In genomic region chr14:54433941-54434531, GRCm38 (mm10) we compare ENCODE assay signal across 8 mouse cellular contexts. TPM values are rescaled to one million over a fixed set of nuclear protein-coding genes. Genes with fewer than 3 reads are reported as not detected.
DNase-seq lines count a peak whose midpoint lies in the region; ATAC-seq and TF ChIP-seq lines count a peak whose summit lies in the region.
"Had no signal": no experiment of that assay in that cellular context is flagged by ENCODE, and none has a peak within 500 bp of the region (broad histone marks: within the 10 kb centered on the region; RNA-seq: fewer than 3 reads in every experiment).

No protein-coding gene starts in this region.

- H3K9ac ChIP-seq in embryonic facial prominence, embryonic 13.5 days: peak overlapping the region; percentile 100
- H3K9ac ChIP-seq in intestine, embryonic 14.5 days (ENCODE audit: low read length): peak overlapping the region; percentile 99
- peak overlapping the region; percentile 10; the same call in 1 of the 2 replicates for H3K9ac ChIP-seq in midbrain, embryonic 11.5 days (ENCODE audit: low read length)

- peaks cover 79% of the 10 kb centered on the region for H3K36me3 ChIP-seq in G1E (replicated peaks)
- H3K36me3 ChIP-seq in embryonic facial prominence, embryonic 13.5 days: peaks cover 47% of the 10 kb centered on the region
- peaks cover 45% of the 10 kb centered on the region for H3K36me3 ChIP-seq in intestine, embryonic 14.5 days (ENCODE audit: control insufficient read depth, insufficient read depth, low read length)
- no peaks in the 10 kb centered on the region; the same call in 1 of the 2 replicates for H3K36me3 ChIP-seq in midbrain, embryonic 11.5 days (ENCODE audit: control insufficient read depth, insufficient read depth, low read length)

- no peak for DNase-seq in G1E (ENCODE audit: low spot score)
- DNase-seq in intestine, embryonic 14.5 days (ENCODE audit: low spot score): no peak
- peak; percentile 82 for DNase-seq in midbrain, embryonic 11.5 days (ENCODE audit: low spot score, missing footprints)
- DNase-seq in cerebellum, postnatal 25 days: no peak
- no peak for DNase-seq in testis, postnatal 14 days (ENCODE audit: low spot score)
- no peak for DNase-seq in cerebellum, adult 18-20 months

- no peak for ATAC-seq in G1E (ENCODE audit: extremely low read depth, insufficient number of reproducible peaks, low FRiP score, poor library complexity, severe bottlenecking)
- ATAC-seq in embryonic facial prominence, embryonic 13.5 days (ENCODE audit: insufficient number of reproducible peaks, insufficient read depth, low FRiP score, low TSS enrichment, low read depth): no peak
- 0 out of 2 replicates have a peak, but pooled peaks have one; percentile 8 for ATAC-seq in intestine, embryonic 14.5 days (replicated peaks; ENCODE audit: low FRiP score, low TSS enrichment, low read depth)
- no peak for ATAC-seq in midbrain, embryonic 11.5 days (ENCODE audit: low FRiP score)

- peak overlapping the region; percentile 100 for H3K27ac ChIP-seq in embryonic facial prominence, embryonic 13.5 days
- 0 out of 2 replicates have a peak overlapping the region, but pooled peaks have one; percentile 99 for H3K27ac ChIP-seq in intestine, embryonic 14.5 days (ENCODE audit: low read depth)
- H3K27ac ChIP-seq in midbrain, embryonic 11.5 days (ENCODE audit: low read depth, low read length): no peak overlapping the region

- H3K9me3 ChIP-seq in G1E (replicated peaks): no peaks in the 10 kb centered on the region
- no peaks in the 10 kb centered on the region for H3K9me3 ChIP-seq in embryonic facial prominence, embryonic 13.5 days
- H3K9me3 ChIP-seq in intestine, embryonic 14.5 days (ENCODE audit: control insufficient read depth, low read length): no peaks in the 10 kb centered on the region
- H3K9me3 ChIP-seq in midbrain, embryonic 11.5 days (ENCODE audit: control insufficient read depth, low read length): no peaks in the 10 kb centered on the region

- H3K27me3 ChIP-seq in G1E (ENCODE audit: insufficient read depth, low read length): no peaks in the 10 kb centered on the region
- no peaks in the 10 kb centered on the region for H3K27me3 ChIP-seq in embryonic facial prominence, embryonic 13.5 days
- no peaks in the 10 kb centered on the region for H3K27me3 ChIP-seq in intestine, embryonic 14.5 days (replicated peaks; ENCODE audit: control insufficient read depth, insufficient read depth, low read length)
- peaks cover 7% of the 10 kb centered on the region; the same call in 1 of the 2 replicates for H3K27me3 ChIP-seq in midbrain, embryonic 11.5 days (ENCODE audit: control insufficient read depth, insufficient read depth, low read length)

- 52% methylated on average over 12 of the region's 12 CpGs for WGBS in embryonic facial prominence, embryonic 13.5 days
- 51% methylated on average over 12 of the region's 12 CpGs for WGBS in intestine, embryonic 14.5 days
- 76% methylated on average over 12 of the region's 12 CpGs for WGBS in midbrain, embryonic 11.5 days

- peaks cover 74% of the 10 kb centered on the region for H3K4me1 ChIP-seq in G1E (ENCODE audit: insufficient read depth, low read depth, low read length)
- peaks cover 44% of the 10 kb centered on the region for H3K4me1 ChIP-seq in embryonic facial prominence, embryonic 13.5 days
- H3K4me1 ChIP-seq in intestine, embryonic 14.5 days (replicated peaks; ENCODE audit: control insufficient read depth, insufficient read depth, low read length): peaks cover 36% of the 10 kb centered on the region
- peaks cover 17% of the 10 kb centered on the region for H3K4me1 ChIP-seq in midbrain, embryonic 11.5 days (ENCODE audit: control insufficient read depth, insufficient read depth, low read length)

- H3K4me2 ChIP-seq in embryonic facial prominence, embryonic 13.5 days: peak overlapping the region; percentile 92
- peak overlapping the region; percentile 70 for H3K4me2 ChIP-seq in intestine, embryonic 14.5 days (ENCODE audit: low read length)
- H3K4me2 ChIP-seq in midbrain, embryonic 11.5 days: peak overlapping the region; percentile 54

- no peak for TF ChIP-seq CTCF in G1E (IDR thresholded peaks at IDR 0.05; ENCODE audit: low read depth, low read length)

- H3K4me3 ChIP-seq in G1E (ENCODE audit: low read depth, low read length): peak overlapping the region; percentile 83; the same call in 1 of the 2 replicates
- H3K4me3 ChIP-seq in embryonic facial prominence, embryonic 13.5 days: peak overlapping the region; percentile 89
- H3K4me3 ChIP-seq in intestine, embryonic 14.5 days (ENCODE audit: low read depth, low read length): peak overlapping the region; percentile 87
- H3K4me3 ChIP-seq in midbrain, embryonic 11.5 days (ENCODE audit: low read depth, low read length): no peak overlapping the region

RNA-seq across cellular contexts. Expression of gene Mmp14, which starts 2.6 kb away (rescaled TPM):
- total RNA-seq in G1E (2014; fragmentation: Nextera tagmentation): 60.4 and 66.0 TPM in 2 replicates
- 28.6 and 33.8 TPM in 2 replicates for total RNA-seq in G1E (2017)
- 108 and 147 TPM in 2 replicates for polyA plus RNA-seq in G1E (2012)
- 202 and 208 TPM in 2 replicates for polyA plus RNA-seq in embryonic facial prominence, embryonic 13.5 days (2015; fragmentation: Nextera tagmentation; extraction: Ambion mirVana)
- 129 and 133 TPM in 2 replicates for polyA plus RNA-seq in intestine, embryonic 14.5 days (2014; fragmentation: Nextera tagmentation; extraction: Ambion mirVana)
- polyA plus RNA-seq in midbrain, embryonic 11.5 days (2014; fragmentation: Nextera tagmentation; extraction: Ambion mirVana): 57.4 and 57.5 TPM in 2 replicates
- total RNA-seq: monocyte, adult 5-6 weeks had no signal

RNA-seq across cellular contexts. Expression of gene Mrpl52, which starts 7.3 kb away (rescaled TPM):
- total RNA-seq in G1E (2014; fragmentation: Nextera tagmentation): 318 and 469 TPM in 2 replicates
- 238 and 282 TPM in 2 replicates for total RNA-seq in G1E (2017)
- polyA plus RNA-seq in G1E (2012): 1,643 and 2,190 TPM in 2 replicates
- polyA plus RNA-seq in embryonic facial prominence, embryonic 13.5 days (2015; fragmentation: Nextera tagmentation; extraction: Ambion mirVana): 203 and 286 TPM in 2 replicates
- 316 and 324 TPM in 2 replicates for polyA plus RNA-seq in intestine, embryonic 14.5 days (2014; fragmentation: Nextera tagmentation; extraction: Ambion mirVana)
- polyA plus RNA-seq in midbrain, embryonic 11.5 days (2014; fragmentation: Nextera tagmentation; extraction: Ambion mirVana): 238 and 253 TPM in 2 replicates

RNA-seq across cellular contexts. Expression of gene Slc7a7, which starts 16.5 kb away (rescaled TPM):
- total RNA-seq in G1E (2014; fragmentation: Nextera tagmentation) (4.6 and 6.2 TPM in 2 replicates), G1E (2017) (0.55 and 0.76 TPM in 2 replicates)
- polyA plus RNA-seq in G1E (2012): 0.88 and 1.1 TPM in 2 replicates
- polyA plus RNA-seq in embryonic facial prominence, embryonic 13.5 days (2015; fragmentation: Nextera tagmentation; extraction: Ambion mirVana): 4.5 and 6.2 TPM in 2 replicates
- 19.3 and 21.5 TPM in 2 replicates for polyA plus RNA-seq in intestine, embryonic 14.5 days (2014; fragmentation: Nextera tagmentation; extraction: Ambion mirVana)
- polyA plus RNA-seq in midbrain, embryonic 11.5 days (2014; fragmentation: Nextera tagmentation; extraction: Ambion mirVana): 4.3 and 4.7 TPM in 2 replicates

RNA-seq across cellular contexts. Expression of gene Lrp10, which starts 29.9 kb away (rescaled TPM):
- 36.3 and 44.4 TPM in 2 replicates for total RNA-seq in G1E (2014; fragmentation: Nextera tagmentation)
- 25.5 and 39.7 TPM in 2 replicates for total RNA-seq in G1E (2017)
- polyA plus RNA-seq in G1E (2012): 226 and 280 TPM in 2 replicates
- 29.7 and 33.1 TPM in 2 replicates for polyA plus RNA-seq in embryonic facial prominence, embryonic 13.5 days (2015; fragmentation: Nextera tagmentation; extraction: Ambion mirVana)
- 43.7 and 50.7 TPM in 2 replicates for polyA plus RNA-seq in intestine, embryonic 14.5 days (2014; fragmentation: Nextera tagmentation; extraction: Ambion mirVana)
- 15.8 and 19.5 TPM in 2 replicates for polyA plus RNA-seq in midbrain, embryonic 11.5 days (2014; fragmentation: Nextera tagmentation; extraction: Ambion mirVana)

RNA-seq across cellular contexts. Expression of gene Rem2, which starts 41.9 kb away (rescaled TPM):
- not detected in 2 replicates for total RNA-seq in G1E (2014; fragmentation: Nextera tagmentation)
- total RNA-seq in G1E (2017): not detected in 2 replicates
- polyA plus RNA-seq in G1E (2012): 0.06 and 0.08 TPM in 2 replicates
- 2.1 and 3.6 TPM in 2 replicates for polyA plus RNA-seq in embryonic facial prominence, embryonic 13.5 days (2015; fragmentation: Nextera tagmentation; extraction: Ambion mirVana)
- 2.9 and 3.7 TPM in 2 replicates for polyA plus RNA-seq in intestine, embryonic 14.5 days (2014; fragmentation: Nextera tagmentation; extraction: Ambion mirVana)
- polyA plus RNA-seq in midbrain, embryonic 11.5 days (2014; fragmentation: Nextera tagmentation; extraction: Ambion mirVana): 33.6 and 34.4 TPM in 2 replicates
- total RNA-seq: monocyte, adult 5-6 weeks had no signal

Comparison
In these comparisons a context has a peak if more than half of its experiments do, and no peak if none do; other contexts are left out.
1. H3K9ac ChIP-seq: peak in every context shown above with its lines; median percentile 100 in embryonic facial prominence, embryonic 13.5 days; 99 in intestine, embryonic 14.5 days; 10 in midbrain, embryonic 11.5 days.